Mouse (Mus musculus) liver, adult 10 weeks (tissue): ENCODE data around the gene Slc7a6. TPM values are rescaled to one million over a fixed set of nuclear protein-coding genes. Genes with fewer than 3 reads are reported as not detected.

Source experiments
- polyA plus RNA-seq: library from polyadenylated mRNA; stranded (reverse); fragments of 350-450 nt; fragmentation: Illumina TruSeq; extraction: RNeasy Lipid Tissue Mini Kit (QIAGEN cat#74804); gene quantifications from one replicate; pipeline ENCODE4 v1.2.3, GENCODE M21; 2014; ENCODE audit warnings: low read depth, low replicate concordance

Gene Slc7a6
- polyA plus RNA-seq = 0.26 TPM

DNA sequence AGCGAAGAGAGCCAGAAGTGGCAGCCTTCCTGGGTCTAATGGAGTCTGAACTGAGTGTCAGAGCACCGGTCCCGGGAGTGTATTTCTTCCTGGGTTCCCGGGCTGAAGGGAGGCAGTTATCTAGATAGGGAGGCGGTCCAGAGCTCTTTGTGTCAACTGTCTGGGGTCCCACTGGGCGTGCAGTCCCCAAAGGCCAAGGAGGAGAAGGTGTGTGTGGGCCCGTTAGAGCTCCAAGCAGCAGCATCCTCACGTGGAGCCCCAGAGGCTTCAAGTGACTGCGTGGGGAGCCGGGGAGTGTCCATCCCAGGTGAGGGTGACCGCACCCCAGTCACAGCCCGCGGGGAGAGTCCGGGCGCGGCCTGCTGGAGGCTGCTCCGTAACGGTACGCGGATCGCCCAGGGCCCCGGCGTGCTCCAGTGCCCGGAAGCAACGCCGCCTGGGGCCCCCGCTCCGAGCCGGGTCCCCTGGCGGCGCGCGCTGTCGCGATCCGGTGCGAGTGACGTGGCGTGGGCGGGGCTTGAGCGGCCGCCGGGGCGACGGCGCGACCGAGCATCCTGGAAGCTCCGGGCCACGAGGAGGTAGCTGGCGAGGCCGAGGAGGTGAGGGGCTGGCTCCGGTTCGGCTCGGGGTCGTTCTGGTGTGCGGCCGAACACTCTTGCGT is at the start of gene Slc7a6:
TSS of gene Slc7a6 (plus strand) at position 502 of the 661 bp plus-strand sequence.

GRCm38 (mm10) chr8:106136156-106137130 is 32.2 kb upstream of the Slc7a6 start, which contains the start of gene Esrp2:
Gene Esrp2, minus strand, starts transcription at chr8:106136974.

DNA sequence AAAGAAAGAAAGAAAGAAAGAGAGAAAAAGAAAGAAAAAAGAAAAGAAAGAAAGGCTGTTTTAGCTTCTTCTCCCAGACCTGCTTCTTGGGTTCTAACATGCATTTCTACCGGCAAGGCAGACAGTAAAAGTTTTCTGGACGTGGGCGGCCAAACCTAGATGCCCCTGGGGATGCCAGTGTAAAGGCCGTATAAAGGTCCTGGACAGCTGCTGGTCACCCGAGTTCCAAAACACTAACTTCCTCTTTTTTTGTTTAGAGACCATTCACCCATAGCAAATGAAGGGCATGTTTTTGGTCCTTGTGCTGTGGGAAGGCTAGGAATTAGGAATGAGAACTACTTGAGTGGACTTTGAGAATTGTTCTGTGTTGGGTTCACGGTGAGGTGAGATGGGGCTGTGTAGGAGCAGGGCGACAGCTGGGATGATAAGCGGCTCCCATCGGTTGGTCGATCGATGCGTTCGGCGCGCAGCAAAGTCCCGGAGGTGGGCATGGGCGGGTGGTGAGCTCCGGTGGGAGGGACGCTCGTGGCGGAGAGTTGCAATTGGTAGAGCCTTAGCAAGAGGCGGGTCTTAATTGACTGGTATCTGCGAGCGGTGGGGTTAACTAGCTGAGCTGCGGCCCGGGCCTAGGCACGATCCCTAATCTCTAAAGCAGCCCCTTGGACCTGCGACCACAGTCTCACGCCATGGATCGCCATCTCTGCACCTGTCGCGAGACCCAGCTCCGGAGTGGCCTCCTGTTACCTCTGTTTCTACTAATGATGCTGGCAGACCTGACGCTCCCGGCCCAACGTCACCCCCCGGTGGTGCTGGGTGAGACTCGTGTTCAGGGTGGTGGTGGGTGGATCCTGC is 18.6 kb upstream of the Slc7a6 start, which contains the start of gene Pla2g15:
TSS of gene Pla2g15 (plus strand) at position 599 of the 852 bp plus-strand sequence.

GRCm38 (mm10) chr8:106210821-106211345 is 42.2 kb downstream of the Slc7a6 start, which contains the start of the genes Slc7a6os and Prmt7:
Gene Slc7a6os, minus strand, starts transcription at chr8:106210935.
Gene Prmt7, plus strand, starts transcription at chr8:106210936.

Other genes starting within 250 kb of the Slc7a6 start
- not detected for gene Ctrl, start 235.0 kb upstream of the Slc7a6 start, polyA plus RNA-seq
- 2.1 TPM for gene Psmb10, start 230.4 kb upstream of the Slc7a6 start, polyA plus RNA-seq
- 108 TPM for gene Lcat, start 225.5 kb upstream of the Slc7a6 start, polyA plus RNA-seq
- 0.37 TPM for gene Slc12a4, start 202.8 kb upstream of the Slc7a6 start, polyA plus RNA-seq
- gene Dpep3, start 189.4 kb upstream of the Slc7a6 start, polyA plus RNA-seq = not detected
- 3.8 TPM for gene Dus2, start 177.5 kb upstream of the Slc7a6 start, polyA plus RNA-seq
- gene Dpep2nb, start 162.9 kb upstream of the Slc7a6 start, polyA plus RNA-seq = not detected
- 3.8 TPM for gene Ddx28, start 157.0 kb upstream of the Slc7a6 start, polyA plus RNA-seq
- gene Nfatc3, start 110.0 kb upstream of the Slc7a6 start, polyA plus RNA-seq = 23.1 TPM
- 18.8 TPM for gene Esrp2, start 31.9 kb upstream of the Slc7a6 start, polyA plus RNA-seq
- 2.7 TPM for gene Pla2g15, start 18.5 kb upstream of the Slc7a6 start, polyA plus RNA-seq
- 26.2 TPM for gene Slc7a6os, start 42.1 kb downstream of the Slc7a6 start, polyA plus RNA-seq
- 3.0 TPM for gene Prmt7, start 42.1 kb downstream of the Slc7a6 start, polyA plus RNA-seq
- 0.29 TPM for gene Smpd3, start 169.1 kb downstream of the Slc7a6 start, polyA plus RNA-seq
- gene Zfp90, start 246.5 kb downstream of the Slc7a6 start, polyA plus RNA-seq = 1.1 TPM